Mouse (Mus musculus) CD4-positive helper T cell, adult 2 months (primary cell): Measurements from ENCODE around the gene Mlx.

Source experiments
- DNase-seq: peaks from one replicate; pipeline ENCODE4 v3.0.0-alpha.2; 2012; ENCODE audit warnings: low read depth, missing footprints, low spot score

Gene Mlx

GRCm38 (mm10) chr11:101138536-101139181 lies 51.6 kb downstream of the Mlx start:
- DNase-seq: no peak

- no peak for DNase-seq
Observed at GRCm38 (mm10) chr11:101140164-101140819, 53.2 kb downstream of the Mlx start.

GRCm38 (mm10) chr11:101141088-101141487 lies 54.0 kb downstream of the Mlx start:
- DNase-seq: no peak
